Mouse (Mus musculus) heart, postnatal 0 days (tissue): Measurements from ENCODE around the gene Shkbp1.
A peak's percentile ranks its signal among the peaks of the same experiment; 100 is the strongest.

ENCODE experiments used
- CTCF ChIP-seq: IDR thresholded peaks from 2 replicates; pipeline ENCODE4 v1.5.1; 2016; ENCODE audit warnings: antibody characterized with exemption, control low read depth, low read depth
- EP300 ChIP-seq: IDR thresholded peaks from 2 replicates; pipeline ENCODE4 v1.6.1; 2016; ENCODE audit warnings: antibody characterized with exemption, low read depth

- TF ChIP-seq CTCF (peak; percentile 59), EP300 (no peak; the same call in 1 of the 2 replicates)
Measured at GRCm38 (mm10) chr7:27332353-27333199, 23.2 kb downstream of the Shkbp1 start.
